Mouse (Mus musculus): ENCODE data around the gene Hyal2.

The Hyal2 gene

GRCm38 (mm10) chr9:107545199-107545598, 22.5 kb upstream of the Hyal2 start:
- in situ Hi-C loops (cut with MboI, MseI) = no loop called here

- in situ Hi-C loops (cut with MboI, MseI) = no loop called here
These were observed 22.1 kb upstream of the Hyal2 start for GRCm38 (mm10) chr9:107545602-107546001.

- in situ Hi-C loops (cut with MboI, MseI) = no loop called here
These were observed 20.7 kb upstream of the Hyal2 start, which contains the start of gene Zmynd10 for GRCm38 (mm10) chr9:107547026-107547425. TSS of gene Zmynd10 (plus strand) at chr9:107547298.

GRCm38 (mm10) chr9:107547957-107548356, 19.8 kb upstream of the Hyal2 start:
- in situ Hi-C loops (cut with MboI, MseI) = no loop called here

- in situ Hi-C loops (cut with MboI, MseI) = no loop called here
These were observed 18.9 kb upstream of the Hyal2 start for GRCm38 (mm10) chr9:107548820-107549219.

- in situ Hi-C loops (cut with MboI, MseI) = loop anchor here (10.0 to 25.0 kb wide), 2 partner anchors 655 to 1362 kb away; partner anchors contain the start of genes Manf and Ppm1m
These were observed 18.3 kb upstream of the Hyal2 start for GRCm38 (mm10) chr9:107549297-107550074.

- in situ Hi-C loops (cut with MboI, MseI) = loop anchor here (10.0 to 25.0 kb wide), 2 partner anchors 656 to 1363 kb away; partner anchors contain the start of genes Manf and Ppm1m
These were observed 17.1 kb upstream of the Hyal2 start for GRCm38 (mm10) chr9:107550491-107551116.

GRCm38 (mm10) chr9:107551117-107551889, 16.4 kb upstream of the Hyal2 start, which contains the start of gene Rassf1:
TSS of gene Rassf1 (plus strand) at chr9:107551555.
- in situ Hi-C loops (cut with MboI, MseI) = loop anchor here (10.0 to 25.0 kb wide), 2 partner anchors 657 to 1364 kb away; partner anchors contain the start of genes Manf and Ppm1m

- in situ Hi-C loops (cut with MboI, MseI) = loop anchor here (10.0 to 25.0 kb wide), 2 partner anchors 657 to 1365 kb away; partner anchors contain the start of genes Manf and Ppm1m
These were observed 15.8 kb upstream of the Hyal2 start for GRCm38 (mm10) chr9:107551890-107552355.

GRCm38 (mm10) chr9:107552690-107553393, 14.9 kb upstream of the Hyal2 start:
- in situ Hi-C loops (cut with MboI, MseI) = loop anchor here (10.0 to 25.0 kb wide), 2 partner anchors 658 to 1366 kb away; partner anchors contain the start of genes Manf and Ppm1m

GRCm38 (mm10) chr9:107553541-107554318, 14.0 kb upstream of the Hyal2 start:
- in situ Hi-C loops (cut with MboI, MseI) = loop anchor here (10.0 to 25.0 kb wide), 2 partner anchors 659 to 1366 kb away; partner anchors contain the start of genes Manf and Ppm1m

GRCm38 (mm10) chr9:107554319-107554825, 13.4 kb upstream of the Hyal2 start:
- in situ Hi-C loops (cut with MboI, MseI) = loop anchor here (10.0 to 25.0 kb wide), 2 partner anchors 660 to 1367 kb away; partner anchors contain the start of genes Manf and Ppm1m

- in situ Hi-C loops (cut with MboI, MseI) = loop anchor here (10.0 to 25.0 kb wide), 2 partner anchors 660 to 1368 kb away; partner anchors contain the start of genes Manf and Ppm1m
These were observed 12.7 kb upstream of the Hyal2 start for GRCm38 (mm10) chr9:107555031-107555457.

GRCm38 (mm10) chr9:107555701-107556100, 12.0 kb upstream of the Hyal2 start:
- in situ Hi-C loops (cut with MboI, MseI) = loop anchor here (10.0 to 25.0 kb wide), 2 partner anchors 661 to 1368 kb away; partner anchors contain the start of genes Manf and Ppm1m

GRCm38 (mm10) chr9:107556346-107556745, 11.4 kb upstream of the Hyal2 start:
- in situ Hi-C loops (cut with MboI, MseI) = loop anchor here (10.0 to 25.0 kb wide), 2 partner anchors 662 to 1369 kb away; partner anchors contain the start of genes Manf and Ppm1m

GRCm38 (mm10) chr9:107563029-107563581, 4.6 kb upstream of the Hyal2 start, which contains the start of gene Tusc2:
TSS of gene Tusc2 (plus strand) at chr9:107563255.
- in situ Hi-C loops (cut with MboI, MseI) = loop anchor here (25.0 kb wide), 1 partner anchor 1376 kb away; the partner anchor contains the start of gene Ppm1m

- in situ Hi-C loops (cut with MboI, MseI) = loop anchor here (25.0 kb wide), 1 partner anchor 1378 kb away; the partner anchor contains the start of gene Ppm1m
These were observed 2.2 kb upstream of the Hyal2 start for GRCm38 (mm10) chr9:107565556-107565955.

GRCm38 (mm10) chr9:107566041-107566709, 1.6 kb upstream of the Hyal2 start:
- in situ Hi-C loops (cut with MboI, MseI) = loop anchor here (25.0 kb wide), 1 partner anchor 1379 kb away; the partner anchor contains the start of gene Ppm1m
